Mouse (Mus musculus): Measurements from ENCODE around the gene Isx. TPM values are rescaled to one million over a fixed set of nuclear protein-coding genes. Genes with fewer than 3 reads are reported as not detected.

Gene Isx
- polyA plus RNA-seq (2012; ENCODE audit: insufficient read depth, insufficient read length, missing spikeins): not detected in 2 replicates

DNA sequence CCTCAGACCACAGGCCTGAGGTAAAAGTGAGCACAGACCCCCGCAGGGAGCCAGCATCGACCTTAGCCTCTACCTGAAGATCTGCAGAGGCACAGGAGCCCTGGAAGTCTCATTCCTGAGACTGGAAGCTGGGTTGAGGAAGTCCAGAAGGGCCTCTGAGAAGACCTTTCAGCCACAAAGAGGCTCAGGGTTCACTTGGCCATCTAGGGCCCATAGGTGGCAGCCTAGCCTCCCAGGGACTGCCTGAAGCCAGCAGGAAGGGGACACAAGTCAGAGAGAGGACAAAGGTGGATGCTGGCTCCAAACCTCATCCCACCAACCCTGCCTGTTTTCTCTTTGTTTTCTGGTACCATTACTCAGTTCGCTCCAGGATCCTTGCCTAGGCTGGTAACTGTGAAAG is at the start of gene Isx:
Gene Isx (plus strand): TSS at position 234 of the 400 bp plus-strand sequence.
- Histone ChIP-seq H3K27ac (replicated peaks; ENCODE audit: low read depth, low read length) (no peak within 1 kb of the TSS), H3K4me1 (ENCODE audit: control insufficient read depth, insufficient read depth, insufficient read length, low read length) (no peaks in the 10 kb centered on the region; the same call in 1 of the 2 replicates), H3K4me3 (ENCODE audit: insufficient read depth, low read depth, low read length) (no peak within 1 kb of the TSS)

- no peaks in the 10 kb centered on the region for H3K4me1 ChIP-seq (ENCODE audit: control insufficient read depth, insufficient read depth, insufficient read length, low read length)
- no peak overlapping the region for H3K27ac ChIP-seq (replicated peaks; ENCODE audit: low read depth, low read length)
- no peak overlapping the region for H3K4me3 ChIP-seq (ENCODE audit: insufficient read depth, low read depth, low read length)
Measured at GRCm38 (mm10) chr8:74827689-74828088, 45.3 kb upstream of the Isx start.

GRCm38 (mm10) chr8:74831322-74831721 is 41.7 kb upstream of the Isx start:
- H3K4me3 ChIP-seq (ENCODE audit: insufficient read depth, low read depth, low read length): no peak overlapping the region
- no peaks in the 10 kb centered on the region for H3K4me1 ChIP-seq (ENCODE audit: control insufficient read depth, insufficient read depth, insufficient read length, low read length)
- no peak overlapping the region for H3K27ac ChIP-seq (replicated peaks; ENCODE audit: low read depth, low read length)

- Histone ChIP-seq H3K4me1 (ENCODE audit: control insufficient read depth, insufficient read depth, insufficient read length, low read length) (no peaks in the 10 kb centered on the region), H3K4me3 (ENCODE audit: insufficient read depth, low read depth, low read length) (no peak overlapping the region), H3K27ac (replicated peaks; ENCODE audit: low read depth, low read length) (no peak overlapping the region)
Measured at GRCm38 (mm10) chr8:74834246-74834645, 38.7 kb upstream of the Isx start.

- no peak overlapping the region for H3K4me3 ChIP-seq (ENCODE audit: insufficient read depth, low read depth, low read length)
- no peak overlapping the region for H3K27ac ChIP-seq (replicated peaks; ENCODE audit: low read depth, low read length)
- no peaks in the 10 kb centered on the region for H3K4me1 ChIP-seq (ENCODE audit: control insufficient read depth, insufficient read depth, insufficient read length, low read length)
Measured at GRCm38 (mm10) chr8:74847376-74848048, 25.5 kb upstream of the Isx start.

GRCm38 (mm10) chr8:74848707-74849106 is 24.3 kb upstream of the Isx start:
- Histone ChIP-seq H3K4me3 (ENCODE audit: insufficient read depth, low read depth, low read length) (no peak overlapping the region), H3K27ac (replicated peaks; ENCODE audit: low read depth, low read length) (no peak overlapping the region), H3K4me1 (ENCODE audit: control insufficient read depth, insufficient read depth, insufficient read length, low read length) (no peaks in the 10 kb centered on the region)

DNA sequence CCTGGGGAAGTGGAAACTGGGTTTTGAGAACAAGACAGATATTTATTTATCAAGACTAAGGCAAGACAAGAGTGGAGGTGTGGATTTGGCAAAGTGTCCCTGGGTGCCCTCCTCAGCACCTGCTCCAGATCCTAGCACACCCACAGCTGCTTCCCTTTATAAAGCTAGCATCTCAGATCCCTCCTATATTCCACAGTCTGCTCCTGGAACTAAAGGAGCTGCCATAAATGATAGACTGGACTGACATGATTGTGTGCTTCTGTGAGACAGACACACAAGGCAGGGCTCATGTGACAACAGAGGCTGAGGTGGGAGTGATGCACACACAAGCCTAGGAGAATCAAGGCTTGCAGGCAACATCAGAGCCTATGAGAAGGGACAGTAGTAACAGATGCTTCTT is 22.0 kb upstream of the Isx start:
- no peak overlapping the region for H3K27ac ChIP-seq (replicated peaks; ENCODE audit: low read depth, low read length)
- no peak overlapping the region for H3K4me3 ChIP-seq (ENCODE audit: insufficient read depth, low read depth, low read length)
- no peaks in the 10 kb centered on the region for H3K4me1 ChIP-seq (ENCODE audit: control insufficient read depth, insufficient read depth, insufficient read length, low read length)

DNA sequence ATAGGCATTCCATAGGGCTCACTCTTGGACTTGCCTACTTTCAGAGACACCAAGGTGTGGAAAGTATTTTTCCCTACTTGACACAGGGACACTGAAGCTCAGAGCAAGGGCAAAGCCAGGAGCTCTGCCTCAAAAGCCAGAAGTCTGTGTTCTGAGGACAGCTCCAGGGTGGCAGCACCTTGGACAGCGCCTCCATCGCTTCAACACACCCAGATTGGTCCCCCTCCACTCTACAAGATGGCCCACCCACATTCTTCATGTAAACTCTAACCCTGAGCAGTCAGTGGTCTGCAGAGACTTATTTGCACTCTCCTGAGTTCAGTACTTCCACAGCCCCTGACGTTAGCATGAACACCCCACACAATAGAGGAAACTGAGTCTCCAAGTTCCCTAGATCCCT is 21.1 kb upstream of the Isx start:
- no peak overlapping the region for H3K4me3 ChIP-seq (ENCODE audit: insufficient read depth, low read depth, low read length)
- no peaks in the 10 kb centered on the region for H3K4me1 ChIP-seq (ENCODE audit: control insufficient read depth, insufficient read depth, insufficient read length, low read length)
- no peak overlapping the region for H3K27ac ChIP-seq (replicated peaks; ENCODE audit: low read depth, low read length)

- Histone ChIP-seq H3K4me3 (ENCODE audit: insufficient read depth, low read depth, low read length) (no peak overlapping the region), H3K4me1 (ENCODE audit: control insufficient read depth, insufficient read depth, insufficient read length, low read length) (no peaks in the 10 kb centered on the region), H3K27ac (replicated peaks; ENCODE audit: low read depth, low read length) (no peak overlapping the region)
Measured at GRCm38 (mm10) chr8:74853488-74853887, 19.5 kb upstream of the Isx start.

DNA sequence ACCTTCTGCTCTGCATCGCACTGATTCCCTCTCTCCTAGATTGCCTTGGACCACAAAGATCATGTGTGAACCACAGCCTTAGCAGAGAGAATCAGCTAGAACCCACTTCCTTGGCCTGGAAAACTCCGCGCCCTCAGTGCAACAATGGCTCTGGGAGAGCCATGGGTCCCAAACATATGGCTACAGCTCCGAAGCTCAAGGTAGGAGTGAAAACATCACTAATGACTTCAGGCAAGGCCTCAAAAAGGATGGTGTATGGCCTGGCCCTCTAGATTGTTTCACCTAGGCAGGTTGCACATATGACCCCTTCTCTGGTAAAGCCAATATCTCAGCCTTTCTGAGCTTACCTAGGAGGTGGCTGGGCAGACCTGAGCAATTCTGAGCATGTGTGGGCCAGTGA is 18.2 kb upstream of the Isx start:
- Histone ChIP-seq H3K27ac (replicated peaks; ENCODE audit: low read depth, low read length) (no peak overlapping the region), H3K4me1 (ENCODE audit: control insufficient read depth, insufficient read depth, insufficient read length, low read length) (no peaks in the 10 kb centered on the region), H3K4me3 (ENCODE audit: insufficient read depth, low read depth, low read length) (no peak overlapping the region)

DNA sequence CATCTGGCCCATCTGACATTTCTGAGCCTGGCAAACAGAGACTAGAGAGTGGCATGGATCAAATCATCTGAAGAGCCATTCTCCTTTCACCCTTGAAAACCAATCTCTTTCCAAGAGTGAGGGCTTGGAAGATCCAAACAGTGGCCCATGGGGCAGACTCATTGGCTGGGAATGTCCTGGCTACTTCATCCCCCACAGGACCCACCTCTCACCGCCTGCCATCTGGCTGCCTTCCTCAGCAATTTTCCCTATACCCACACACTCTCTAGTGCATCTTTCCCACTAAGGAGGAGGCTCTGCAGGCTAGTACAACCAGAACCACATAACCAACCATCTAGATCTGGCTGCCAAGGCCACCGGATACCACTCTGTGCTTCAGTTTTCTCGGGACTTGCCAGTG is 17.6 kb upstream of the Isx start:
- H3K4me1 ChIP-seq (ENCODE audit: control insufficient read depth, insufficient read depth, insufficient read length, low read length): no peaks in the 10 kb centered on the region
- H3K27ac ChIP-seq (replicated peaks; ENCODE audit: low read depth, low read length): no peak overlapping the region
- no peak overlapping the region for H3K4me3 ChIP-seq (ENCODE audit: insufficient read depth, low read depth, low read length)

- Histone ChIP-seq H3K27ac (replicated peaks; ENCODE audit: low read depth, low read length) (no peak overlapping the region), H3K4me1 (ENCODE audit: control insufficient read depth, insufficient read depth, insufficient read length, low read length) (peaks cover 4% of the 10 kb centered on the region; the same call in 1 of the 2 replicates), H3K4me3 (ENCODE audit: insufficient read depth, low read depth, low read length) (no peak overlapping the region)
Measured at GRCm38 (mm10) chr8:74859241-74859640, 13.7 kb upstream of the Isx start.

GRCm38 (mm10) chr8:74860449-74860848 is 12.5 kb upstream of the Isx start:
- Histone ChIP-seq H3K4me1 (ENCODE audit: control insufficient read depth, insufficient read depth, insufficient read length, low read length) (peaks cover 4% of the 10 kb centered on the region; the same call in 1 of the 2 replicates), H3K4me3 (ENCODE audit: insufficient read depth, low read depth, low read length) (no peak overlapping the region), H3K27ac (replicated peaks; ENCODE audit: low read depth, low read length) (no peak overlapping the region)

DNA sequence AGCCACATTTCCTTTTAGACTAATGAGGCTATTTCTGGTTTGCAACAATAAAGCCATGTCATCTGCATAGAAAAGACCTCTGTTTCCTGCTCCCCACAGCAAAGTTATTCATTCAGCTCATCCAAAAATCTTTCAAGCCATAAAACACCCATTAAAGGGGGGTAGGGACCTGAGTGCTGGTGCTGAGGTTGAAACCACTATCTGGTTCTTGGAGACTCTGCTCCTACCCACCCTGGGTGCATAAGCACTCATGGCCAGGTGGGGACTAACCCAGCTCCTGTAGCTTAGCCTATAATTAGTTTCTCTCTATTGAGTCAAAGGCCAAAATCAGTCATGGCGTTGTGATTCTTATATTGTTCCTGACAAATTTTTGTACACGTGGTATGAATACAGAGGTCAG is 10.4 kb upstream of the Isx start:
- Histone ChIP-seq H3K27ac (replicated peaks; ENCODE audit: low read depth, low read length) (no peak overlapping the region), H3K4me3 (ENCODE audit: insufficient read depth, low read depth, low read length) (no peak overlapping the region), H3K4me1 (ENCODE audit: control insufficient read depth, insufficient read depth, insufficient read length, low read length) (peaks cover 4% of the 10 kb centered on the region; the same call in 1 of the 2 replicates)

DNA sequence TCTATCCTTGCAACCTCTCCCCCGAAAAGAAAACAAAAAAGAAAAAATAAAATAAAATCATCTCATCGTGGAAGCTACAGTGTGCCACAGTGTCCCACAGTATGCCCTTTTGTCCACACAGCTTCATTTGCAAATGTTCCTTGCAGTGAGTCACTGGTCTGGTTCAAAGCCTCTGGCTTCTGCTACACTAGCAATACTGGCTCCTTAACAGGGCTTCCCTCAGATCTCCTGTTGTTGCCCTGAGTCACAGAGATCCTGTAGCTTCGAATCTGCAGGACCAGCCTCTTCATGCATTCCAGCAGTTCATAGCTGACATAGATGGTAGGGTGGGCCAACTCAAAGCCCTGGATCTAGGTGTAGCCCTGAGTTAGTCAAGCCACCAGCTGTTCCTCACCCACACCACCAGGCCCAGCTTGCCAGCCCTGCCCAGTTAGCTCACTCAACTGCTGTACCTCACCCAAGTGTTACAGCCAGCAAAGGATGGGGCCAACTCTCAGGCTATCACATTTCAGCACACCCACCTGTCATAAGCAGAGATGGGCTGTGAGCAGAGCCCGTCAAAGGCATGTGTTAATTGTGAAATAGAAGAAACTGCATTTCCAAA is 2.5 kb upstream of the Isx start:
- Histone ChIP-seq H3K4me3 (ENCODE audit: insufficient read depth, low read depth, low read length) (no peak overlapping the region), H3K4me1 (ENCODE audit: control insufficient read depth, insufficient read depth, insufficient read length, low read length) (no peaks in the 10 kb centered on the region; the same call in 1 of the 2 replicates), H3K27ac (replicated peaks; ENCODE audit: low read depth, low read length) (no peak overlapping the region)

DNA sequence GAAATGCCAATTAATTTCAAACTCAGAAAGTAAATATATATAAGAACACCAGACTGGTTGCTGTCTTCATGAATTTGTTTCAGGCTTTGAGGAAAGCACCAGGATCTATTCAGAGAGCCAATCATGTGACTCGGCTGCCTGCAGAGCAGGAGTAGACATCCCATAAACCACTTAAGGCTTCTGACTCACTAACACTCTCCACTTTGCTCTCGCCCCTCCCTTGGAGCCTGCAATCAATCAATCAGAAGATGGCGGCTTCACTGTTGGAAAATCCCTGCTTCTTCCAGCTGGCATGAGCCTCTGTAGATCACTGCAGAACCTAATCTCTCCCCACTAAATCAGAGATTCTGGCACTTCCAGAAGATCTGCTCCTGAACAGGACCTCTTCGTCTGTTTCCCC is 1.3 kb upstream of the Isx start:
- no peak overlapping the region for H3K27ac ChIP-seq (replicated peaks; ENCODE audit: low read depth, low read length)
- H3K4me3 ChIP-seq (ENCODE audit: insufficient read depth, low read depth, low read length): no peak overlapping the region
- no peaks in the 10 kb centered on the region; the same call in 1 of the 2 replicates for H3K4me1 ChIP-seq (ENCODE audit: control insufficient read depth, insufficient read depth, insufficient read length, low read length)

All from brown adipose tissue, adult 24 weeks (tissue).